Mouse (Mus musculus): ENCODE measurements at regions not wholly inside any gene's neighbourhood (a gene's known extent, or its start where the extent isn't known, plus 50 kb on each side); places are given as distances from the start of the nearest gene placed in this dataset.

- Histone ChIP-seq H3K4me2 (ENCODE audit: low read depth, severe bottlenecking) (no peak overlapping the region), H3K4me1 (ENCODE audit: control insufficient read depth, insufficient read depth, low read length) (no peaks in the 10 kb centered on the region), H3K4me3 (ENCODE audit: low read depth, low read length) (no peak overlapping the region), H3K27me3 (ENCODE audit: control insufficient read depth, insufficient read depth, low read length) (no peaks in the 10 kb centered on the region), H3K9ac (ENCODE audit: low read length) (no peak overlapping the region), H3K9me3 (ENCODE audit: control insufficient read depth, low read length) (no peaks in the 10 kb centered on the region), H3K36me3 (ENCODE audit: control insufficient read depth, insufficient read depth, low read length) (no peaks in the 10 kb centered on the region), H3K27ac (replicated peaks; ENCODE audit: low read depth, low read length) (no peak overlapping the region)
- WGBS, result 37% methylated on average over 10 of the region's 10 CpGs
- ATAC-seq (ENCODE audit: insufficient number of reproducible peaks, low FRiP score, low TSS enrichment, low read depth) (no peak), DNase-seq (ENCODE audit: low spot score) (no peak)
Observed at GRCm38 (mm10) chr4:45736215-45736815, 62.5 kb upstream of the Aldh1b1 start.

GRCm38 (mm10) chr4:45734011-45734410, 64.8 kb upstream of the Aldh1b1 start:
- Histone ChIP-seq H3K9ac (ENCODE audit: low read length) (no peak overlapping the region), H3K4me3 (ENCODE audit: low read depth, low read length) (no peak overlapping the region), H3K4me1 (ENCODE audit: control insufficient read depth, insufficient read depth, low read length) (peaks cover 10% of the 10 kb centered on the region; the same call in 1 of the 2 replicates), H3K27ac (replicated peaks; ENCODE audit: low read depth, low read length) (no peak overlapping the region), H3K27me3 (ENCODE audit: control insufficient read depth, insufficient read depth, low read length) (no peaks in the 10 kb centered on the region), H3K36me3 (ENCODE audit: control insufficient read depth, insufficient read depth, low read length) (no peaks in the 10 kb centered on the region), H3K4me2 (ENCODE audit: low read depth, severe bottlenecking) (no peak overlapping the region), H3K9me3 (ENCODE audit: control insufficient read depth, low read length) (no peaks in the 10 kb centered on the region)
- no peak for ATAC-seq (ENCODE audit: insufficient number of reproducible peaks, low FRiP score, low TSS enrichment, low read depth)
- 91% methylated on average over 6 of the region's 6 CpGs for WGBS
- no peak for DNase-seq (ENCODE audit: low spot score)

DNA sequence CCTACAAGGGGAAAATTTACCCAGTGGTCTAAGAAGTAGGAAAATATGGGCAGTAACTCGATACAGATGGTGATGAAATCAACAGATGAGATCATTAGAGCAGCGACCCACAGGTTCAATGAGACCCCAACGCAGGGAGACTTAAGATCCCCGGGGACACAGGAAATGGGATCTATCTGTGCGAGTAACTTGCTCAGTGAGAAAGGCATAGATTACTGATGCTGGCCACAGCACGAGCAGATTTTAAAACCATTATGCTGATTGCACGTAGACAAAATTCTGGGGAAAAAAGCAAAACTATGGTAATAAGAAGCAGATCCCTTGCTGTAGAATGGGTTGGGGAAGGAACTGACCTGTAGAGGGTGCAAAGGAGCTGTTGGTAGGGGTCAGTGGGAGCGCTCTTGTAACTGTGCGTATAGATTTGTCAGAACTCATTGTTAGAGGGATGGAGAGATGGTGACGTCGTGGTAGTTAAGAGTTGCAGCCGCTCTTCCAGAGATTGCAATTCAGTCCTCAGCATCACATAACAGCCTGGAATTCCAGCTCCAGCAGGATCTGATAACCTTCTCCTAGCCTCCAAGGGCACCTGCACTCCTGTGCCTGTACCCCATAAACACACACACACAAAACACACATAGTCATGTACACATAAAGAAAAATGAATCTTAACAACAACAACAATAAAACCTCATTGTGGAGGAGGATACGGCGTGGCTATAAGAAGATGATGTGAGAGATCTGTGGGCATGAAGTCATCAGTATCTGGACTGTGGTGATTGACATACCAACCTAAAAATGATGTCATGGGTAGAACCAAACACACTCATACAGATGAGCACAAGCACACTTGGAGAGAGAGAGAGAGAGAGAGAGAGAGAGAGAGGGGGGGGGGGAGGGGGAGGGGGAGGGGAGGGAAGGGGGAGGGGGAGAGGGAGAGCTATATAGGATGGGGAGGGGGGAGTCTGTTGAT, 67.7 kb upstream of the Aldh1b1 start:
- ATAC-seq (ENCODE audit: insufficient number of reproducible peaks, low FRiP score, low TSS enrichment, low read depth), result peak; percentile 65; the same call in 1 of the 2 replicates
- no peaks in the 10 kb centered on the region for H3K9me3 ChIP-seq (ENCODE audit: control insufficient read depth, low read length)
- H3K4me3 ChIP-seq (ENCODE audit: low read depth, low read length), result no peak overlapping the region
- H3K27me3 ChIP-seq (ENCODE audit: control insufficient read depth, insufficient read depth, low read length), result no peaks in the 10 kb centered on the region
- H3K4me2 ChIP-seq (ENCODE audit: low read depth, severe bottlenecking), result no peak overlapping the region
- peak overlapping the region; percentile 68 for H3K27ac ChIP-seq (replicated peaks; ENCODE audit: low read depth, low read length)
- peak; percentile 68 for DNase-seq (ENCODE audit: low spot score)
- no peaks in the 10 kb centered on the region for H3K36me3 ChIP-seq (ENCODE audit: control insufficient read depth, insufficient read depth, low read length)
- peaks cover 10% of the 10 kb centered on the region; the same call in 1 of the 2 replicates for H3K4me1 ChIP-seq (ENCODE audit: control insufficient read depth, insufficient read depth, low read length)
- H3K9ac ChIP-seq (ENCODE audit: low read length), result no peak overlapping the region
- 17% methylated on average over 14 of the region's 14 CpGs for WGBS

DNA sequence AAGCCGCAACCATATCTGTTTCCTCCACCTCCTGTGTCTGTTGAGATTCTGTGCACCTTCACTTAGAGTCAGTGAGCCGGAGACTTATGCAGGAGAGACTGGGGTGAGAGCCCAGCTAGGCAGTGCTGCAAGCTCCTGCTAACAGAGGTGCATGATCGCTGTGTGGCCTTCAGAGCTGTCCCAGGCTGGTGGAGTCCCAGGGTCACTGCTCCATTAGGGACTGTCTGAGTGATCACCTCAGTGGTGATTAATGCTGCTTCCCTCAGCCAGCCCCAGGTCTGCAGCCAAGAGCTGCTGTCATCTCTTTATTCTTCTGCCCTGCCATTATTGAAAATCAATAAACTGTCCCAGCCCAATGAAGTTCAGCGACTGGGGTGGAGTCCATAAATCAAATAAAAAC, 69.0 kb upstream of the Aldh1b1 start:
- no peaks in the 10 kb centered on the region for H3K9me3 ChIP-seq (ENCODE audit: control insufficient read depth, low read length)
- 63% methylated on average over 4 of the region's 4 CpGs for WGBS
- H3K4me3 ChIP-seq (ENCODE audit: low read depth, low read length), result no peak overlapping the region
- H3K27ac ChIP-seq (replicated peaks; ENCODE audit: low read depth, low read length), result no peak overlapping the region
- H3K9ac ChIP-seq (ENCODE audit: low read length), result no peak overlapping the region
- peaks cover 19% of the 10 kb centered on the region for H3K4me1 ChIP-seq (ENCODE audit: control insufficient read depth, insufficient read depth, low read length)
- no peaks in the 10 kb centered on the region for H3K36me3 ChIP-seq (ENCODE audit: control insufficient read depth, insufficient read depth, low read length)
- no peak for DNase-seq (ENCODE audit: low spot score)
- no peak overlapping the region for H3K4me2 ChIP-seq (ENCODE audit: low read depth, severe bottlenecking)
- no peaks in the 10 kb centered on the region for H3K27me3 ChIP-seq (ENCODE audit: control insufficient read depth, insufficient read depth, low read length)
- ATAC-seq (ENCODE audit: insufficient number of reproducible peaks, low FRiP score, low TSS enrichment, low read depth), result no peak

DNA sequence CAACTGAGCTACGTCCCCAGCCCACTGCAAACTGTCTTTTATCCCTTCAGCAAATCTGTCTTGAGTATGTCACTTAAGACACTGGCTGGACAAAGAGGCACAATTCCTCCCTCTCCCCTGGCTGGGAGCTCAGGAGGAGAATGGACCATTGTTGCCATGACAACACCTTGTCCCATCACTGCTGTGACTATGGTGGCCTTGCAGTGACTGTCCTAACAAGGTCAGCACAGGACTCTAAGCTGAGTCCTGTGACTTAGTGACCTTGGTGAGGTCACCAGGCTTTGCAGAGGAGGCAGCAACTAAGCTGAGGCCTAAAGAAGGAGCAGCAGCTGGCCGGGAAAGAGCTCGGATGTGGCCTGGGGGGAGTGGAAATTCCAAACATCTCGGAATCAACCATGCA, 70.0 kb upstream of the Aldh1b1 start:
- H3K36me3 ChIP-seq (ENCODE audit: control insufficient read depth, insufficient read depth, low read length), result no peaks in the 10 kb centered on the region
- WGBS, result 71% methylated on average over 4 of the region's 4 CpGs
- H3K9me3 ChIP-seq (ENCODE audit: control insufficient read depth, low read length), result no peaks in the 10 kb centered on the region
- H3K27ac ChIP-seq (replicated peaks; ENCODE audit: low read depth, low read length), result no peak overlapping the region
- H3K4me1 ChIP-seq (ENCODE audit: control insufficient read depth, insufficient read depth, low read length), result peaks cover 19% of the 10 kb centered on the region
- no peak overlapping the region for H3K4me2 ChIP-seq (ENCODE audit: low read depth, severe bottlenecking)
- DNase-seq (ENCODE audit: low spot score) (no peak), ATAC-seq (ENCODE audit: insufficient number of reproducible peaks, low FRiP score, low TSS enrichment, low read depth) (no peak)
- H3K4me3 ChIP-seq (ENCODE audit: low read depth, low read length), result no peak overlapping the region
- no peak overlapping the region for H3K9ac ChIP-seq (ENCODE audit: low read length)
- H3K27me3 ChIP-seq (ENCODE audit: control insufficient read depth, insufficient read depth, low read length), result no peaks in the 10 kb centered on the region

GRCm38 (mm10) chr4:45727915-45728314, 70.9 kb upstream of the Aldh1b1 start:
- Histone ChIP-seq H3K27me3 (ENCODE audit: control insufficient read depth, insufficient read depth, low read length) (no peaks in the 10 kb centered on the region), H3K4me3 (ENCODE audit: low read depth, low read length) (no peak overlapping the region)

DNA sequence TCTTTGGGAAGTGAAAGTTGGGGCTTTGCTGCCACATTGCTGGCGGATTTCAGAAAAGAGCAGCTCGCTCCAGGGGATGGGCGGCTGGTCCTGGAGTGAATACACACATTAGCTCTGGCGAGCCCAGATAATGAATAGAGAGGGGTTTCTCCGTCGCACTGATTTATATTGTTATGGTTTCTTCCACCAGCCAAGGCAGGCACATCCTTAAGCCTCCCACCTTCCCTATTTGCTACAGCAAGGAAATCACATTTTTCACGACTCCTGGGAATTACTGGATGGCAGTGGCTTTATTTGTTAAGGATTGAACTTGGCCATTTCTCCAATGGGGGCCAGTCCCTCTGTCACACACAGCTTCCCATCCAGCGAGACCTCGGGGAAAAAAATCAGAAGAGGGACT, 71.3 kb upstream of the Aldh1b1 start:
- no peak overlapping the region for H3K4me3 ChIP-seq (ENCODE audit: low read depth, low read length)
- no peaks in the 10 kb centered on the region for H3K9me3 ChIP-seq (ENCODE audit: control insufficient read depth, low read length)
- no peak for DNase-seq (ENCODE audit: low spot score)
- H3K27ac ChIP-seq (replicated peaks; ENCODE audit: low read depth, low read length), result no peak overlapping the region
- H3K4me1 ChIP-seq (ENCODE audit: control insufficient read depth, insufficient read depth, low read length), result peaks cover 19% of the 10 kb centered on the region
- no peak overlapping the region for H3K9ac ChIP-seq (ENCODE audit: low read length)
- no peak overlapping the region for H3K4me2 ChIP-seq (ENCODE audit: low read depth, severe bottlenecking)
- WGBS, result 55% methylated on average over 9 of the region's 9 CpGs
- no peak for ATAC-seq (ENCODE audit: insufficient number of reproducible peaks, low FRiP score, low TSS enrichment, low read depth)
- H3K27me3 ChIP-seq (ENCODE audit: control insufficient read depth, insufficient read depth, low read length), result no peaks in the 10 kb centered on the region
- no peaks in the 10 kb centered on the region for H3K36me3 ChIP-seq (ENCODE audit: control insufficient read depth, insufficient read depth, low read length)

More at GRCm38 (mm10) chr4:45727915-45728314, 70.9 kb upstream of the Aldh1b1 start:
- peaks cover 19% of the 10 kb centered on the region for H3K4me1 ChIP-seq (ENCODE audit: control insufficient read depth, insufficient read depth, low read length)
- no peak overlapping the region for H3K9ac ChIP-seq (ENCODE audit: low read length)
- no peak overlapping the region for H3K4me2 ChIP-seq (ENCODE audit: low read depth, severe bottlenecking)
- no peak overlapping the region for H3K27ac ChIP-seq (replicated peaks; ENCODE audit: low read depth, low read length)
- H3K36me3 ChIP-seq (ENCODE audit: control insufficient read depth, insufficient read depth, low read length), result no peaks in the 10 kb centered on the region
- H3K9me3 ChIP-seq (ENCODE audit: control insufficient read depth, low read length), result no peaks in the 10 kb centered on the region
- WGBS, result 39% methylated on average over 5 of the region's 5 CpGs
- DNase-seq (ENCODE audit: low spot score) (no peak), ATAC-seq (ENCODE audit: insufficient number of reproducible peaks, low FRiP score, low TSS enrichment, low read depth) (no peak)

GRCm38 (mm10) chr4:45726783-45727182, 72.0 kb upstream of the Aldh1b1 start:
- peaks cover 19% of the 10 kb centered on the region for H3K4me1 ChIP-seq (ENCODE audit: control insufficient read depth, insufficient read depth, low read length)
- DNase-seq (ENCODE audit: low spot score) (no peak), ATAC-seq (ENCODE audit: insufficient number of reproducible peaks, low FRiP score, low TSS enrichment, low read depth) (no peak)
- H3K36me3 ChIP-seq (ENCODE audit: control insufficient read depth, insufficient read depth, low read length), result no peaks in the 10 kb centered on the region
- H3K4me3 ChIP-seq (ENCODE audit: low read depth, low read length), result no peak overlapping the region
- H3K27ac ChIP-seq (replicated peaks; ENCODE audit: low read depth, low read length), result no peak overlapping the region
- 89% methylated on average over 5 of the region's 5 CpGs for WGBS
- H3K9me3 ChIP-seq (ENCODE audit: control insufficient read depth, low read length), result no peaks in the 10 kb centered on the region
- H3K9ac ChIP-seq (ENCODE audit: low read length), result no peak overlapping the region
- no peak overlapping the region for H3K4me2 ChIP-seq (ENCODE audit: low read depth, severe bottlenecking)
- H3K27me3 ChIP-seq (ENCODE audit: control insufficient read depth, insufficient read depth, low read length), result no peaks in the 10 kb centered on the region

Measured in limb, embryonic 11.5 days (tissue).